Mouse (Mus musculus) activated CD4-positive, CD25-positive, alpha-beta regulatory T cell, adult 9 weeks (primary cell): ENCODE data around the gene Adamts14. TPM values are rescaled to one million over a fixed set of nuclear protein-coding genes. Genes with fewer than 3 reads are reported as not detected.

Experiments
- polyA plus RNA-seq: library from polyadenylated mRNA; unstranded; fragments of 100-300 nt; shearing (Covaris generic); gene quantifications from one replicate; pipeline ENCODE4 v1.2.1, GENCODE M21; 2017

Adamts14 gene
- not detected for polyA plus RNA-seq

GRCm38 (mm10) chr10:61273081-61273843 lies at the start of gene Adamts14:
Adamts14 (minus strand) TSS chr10:61273438.

GRCm38 (mm10) chr10:61297477-61297876 lies 24.2 kb upstream of the Adamts14 start, which contains the start of gene Prf1:
Prf1 (plus strand) TSS chr10:61297833.

GRCm38 (mm10) chr10:61171654-61172053 lies 101.6 kb downstream of the Adamts14 start, which contains the start of gene Tbata:
Tbata (plus strand) TSS chr10:61171954.

GRCm38 (mm10) chr10:61147157-61148040 lies 125.8 kb downstream of the Adamts14 start, which contains the start of gene Sgpl1:
Sgpl1 (minus strand) TSS chr10:61147703.

Other genes with a start within 250 kb of the Adamts14 start
- gene Pcbd1, start 184.1 kb downstream of the Adamts14 start, polyA plus RNA-seq: 0.48 TPM
- gene Sgpl1, start 125.7 kb downstream of the Adamts14 start, polyA plus RNA-seq: 99.4 TPM
- gene Tbata, start 101.5 kb downstream of the Adamts14 start, polyA plus RNA-seq: not detected
- 6.1 TPM for gene Prf1, start 24.4 kb upstream of the Adamts14 start, polyA plus RNA-seq
- gene Pald1, start 110.1 kb upstream of the Adamts14 start, polyA plus RNA-seq: 0.23 TPM
- not detected for gene Nodal, start 144.5 kb upstream of the Adamts14 start, polyA plus RNA-seq
- gene Eif4ebp2, start 179.2 kb upstream of the Adamts14 start, polyA plus RNA-seq: 8.6 TPM
- 11.0 TPM for gene Lrrc20, start 202.4 kb upstream of the Adamts14 start, polyA plus RNA-seq